Mouse (Mus musculus) limb, embryonic 14.5 days (tissue): ENCODE results near the gene Gm28048. TPM values are rescaled to one million over a fixed set of nuclear protein-coding genes. Genes with fewer than 3 reads are reported as not detected.

ENCODE experiments used
- ATAC-seq: fragments of 200-750 bp; cut with Nextera tagmentation; 2 replicates; pipeline ENCODE4 v1.8.0; 2017; ENCODE audit warnings: low read depth, moderate number of reproducible peaks, moderate TSS enrichment; ENCODE audit not compliant: low FRiP score
- DNase-seq: peaks from one replicate; pipeline ENCODE4 v3.0.0-alpha.2; 2015; ENCODE audit warnings: low spot score
- H3K27ac ChIP-seq: fragments of 300-500 bp; sonication (generic); replicated peaks from 2 replicates; pipeline ENCODE4 v1.5.1; 2014; ENCODE audit warnings: low read depth, mild to moderate bottlenecking, low read length, moderate library complexity, mixed read lengths
- H3K27me3 ChIP-seq: fragments of 300-500 bp; sonication (generic); 2 replicates; pipeline ENCODE4 v1.6.1; 2014; ENCODE audit warnings: low read length, mixed read lengths; ENCODE audit not compliant: control insufficient read depth, insufficient read depth
- H3K36me3 ChIP-seq: fragments of 300-500 bp; sonication (generic); 2 replicates; pipeline ENCODE4 v1.6.1; 2014; ENCODE audit warnings: mild to moderate bottlenecking, low read length, moderate library complexity, mixed read lengths; ENCODE audit not compliant: control insufficient read depth, insufficient read depth
- H3K4me1 ChIP-seq: fragments of 300-500 bp; sonication (generic); 2 replicates; pipeline ENCODE4 v1.6.1; 2014; ENCODE audit warnings: antibody characterized with exemption, low read length, mixed read lengths; ENCODE audit not compliant: control insufficient read depth, insufficient read depth
- H3K4me2 ChIP-seq: fragments of 300-500 bp; sonication (generic); replicated peaks from 2 replicates; pipeline ENCODE4 v1.6.1; 2014; ENCODE audit warnings: low read depth, mild to moderate bottlenecking, low read length, moderate library complexity; ENCODE audit not compliant: severe bottlenecking
- H3K4me3 ChIP-seq: fragments of 300-500 bp; sonication (generic); replicated peaks from 2 replicates; pipeline ENCODE4 v1.5.1; 2014; ENCODE audit warnings: low read length
- H3K9ac ChIP-seq: fragments of 300-500 bp; sonication (generic); 2 replicates; pipeline ENCODE4 v1.6.1; 2014; ENCODE audit warnings: mild to moderate bottlenecking, low read depth, low read length, moderate library complexity; ENCODE audit not compliant: severe bottlenecking
- H3K9me3 ChIP-seq: fragments of 300-500 bp; sonication (generic); 2 replicates; pipeline ENCODE4 v1.6.1; 2016; ENCODE audit warnings: low read length; ENCODE audit not compliant: control insufficient read depth
- POLR2A ChIP-seq: fragments of 200-500 bp; IDR thresholded peaks from 2 replicates; pipeline ENCODE4 v1.8.0; 2012; ENCODE audit warnings: inconsistent platforms, mild to moderate bottlenecking, moderate library complexity, borderline replicate concordance; ENCODE audit not compliant: insufficient read depth, insufficient read length; ENCODE audit errors: extremely low read depth
- WGBS: fragments of 180-500 bp; shearing (Covaris S2); extraction: QIAGEN DNeasy Blood & Tissue Kit; methylation state at CpG from one replicate; pipeline ENCODE4 v1.1.7; 2014; 5-methylcytosine and 5-hydroxymethylcytosine counted together
- polyA plus RNA-seq, 2 experiments: library from polyadenylated mRNA; depleted of rRNA in 1 of 2; stranded (reverse) in 1 of 2; unstranded in 1 of 2; fragments of >200 nt; fragmentation: Nextera tagmentation in 1 of 2; extraction: Ambion mirVana in 1 of 2; gene quantifications; 2 replicates each; pipeline versions ENCODE4 v1.2.1 to v1.2.3; 2012 to 2014

Gene Gm28048
- polyA plus RNA-seq, 2 experiments, result 2.4 to 10.4 TPM

DNA sequence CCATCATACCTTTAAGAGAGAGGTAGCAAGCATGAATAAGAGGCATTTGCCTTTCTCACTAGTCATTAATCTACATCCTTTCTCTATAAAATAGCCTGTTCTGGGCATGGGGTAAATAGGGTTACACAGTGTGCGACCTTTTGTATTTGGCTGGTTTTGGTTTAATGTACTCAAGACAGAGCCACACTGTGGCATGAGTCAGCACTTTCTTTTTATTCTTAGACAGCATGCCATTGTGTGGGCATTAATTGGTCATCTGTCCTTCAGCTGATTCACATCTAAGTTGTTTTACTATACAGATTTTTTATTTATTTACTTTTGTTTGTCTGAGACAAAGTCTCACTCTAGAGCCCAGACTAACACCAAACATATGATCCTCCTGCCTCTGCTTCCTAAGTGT lies 189.7 kb downstream of the Gm28048 start:
- no peaks in the 10 kb centered on the region for H3K4me1 ChIP-seq
- 97% methylated on average over 1 of the region's 1 CpGs for WGBS
- ATAC-seq, result no peak

DNA sequence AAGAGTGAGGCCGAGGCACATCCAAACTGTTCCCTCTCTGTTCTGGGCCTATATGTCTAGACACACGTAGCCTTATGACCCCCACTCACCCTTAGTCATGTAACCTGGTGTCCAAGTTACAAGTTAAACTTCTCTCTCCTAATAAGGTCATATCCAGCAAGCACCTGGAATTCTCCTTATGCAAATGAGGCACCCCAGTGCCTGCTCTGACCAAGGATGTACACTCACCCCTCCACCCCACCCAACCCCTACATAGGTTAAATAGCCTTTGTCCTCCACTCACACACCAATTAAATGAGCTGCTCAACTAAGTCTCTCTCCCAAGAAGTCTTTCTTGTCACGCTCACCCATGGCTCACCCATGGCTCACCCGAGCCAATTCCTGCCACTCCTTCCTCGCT lies 190.2 kb downstream of the Gm28048 start:
- Histone ChIP-seq H3K4me3 (no peak overlapping the region), H3K27ac (no peak overlapping the region), H3K4me2 (no peak overlapping the region), H3K4me1 (no peaks in the 10 kb centered on the region), H3K9ac (no peak overlapping the region), H3K27me3 (no peaks in the 10 kb centered on the region), H3K36me3 (no peaks in the 10 kb centered on the region), H3K9me3 (no peaks in the 10 kb centered on the region)
- DNase-seq (no peak), ATAC-seq (no peak)
- 84% methylated on average over 5 of the region's 5 CpGs for WGBS
- no peak for TF ChIP-seq POLR2A

More for the DNA sequence above, 189.7 kb downstream of the Gm28048 start:
- Histone ChIP-seq H3K9ac (no peak overlapping the region), H3K9me3 (no peaks in the 10 kb centered on the region), H3K4me2 (no peak overlapping the region), H3K27me3 (no peaks in the 10 kb centered on the region), H3K36me3 (no peaks in the 10 kb centered on the region), H3K27ac (no peak overlapping the region), H3K4me3 (no peak overlapping the region)
- TF ChIP-seq POLR2A, result no peak
- no peak for DNase-seq

DNA sequence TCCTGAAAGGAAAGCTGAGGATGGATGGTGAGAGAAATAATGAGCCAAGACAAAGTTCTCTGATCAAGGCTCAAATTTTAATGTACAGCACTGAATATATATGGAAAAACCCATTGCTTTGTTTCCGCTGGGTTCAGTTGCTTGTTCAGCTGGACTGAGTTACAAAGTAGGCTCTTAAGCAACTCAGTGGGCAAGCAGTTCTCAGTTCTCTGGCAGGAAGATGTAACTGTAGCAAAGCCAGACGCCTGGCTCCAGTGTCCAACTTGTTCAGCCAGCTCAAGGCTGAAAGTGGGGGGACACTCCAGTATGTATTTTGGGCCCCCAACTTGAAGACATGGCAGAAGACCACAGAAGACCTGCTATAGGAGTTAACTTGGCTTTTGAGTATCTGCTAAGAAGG lies 194.1 kb downstream of the Gm28048 start:
- no peak overlapping the region for H3K4me3 ChIP-seq
- no peak overlapping the region for H3K27ac ChIP-seq
- no peaks in the 10 kb centered on the region for H3K4me1 ChIP-seq
- no peaks in the 10 kb centered on the region for H3K27me3 ChIP-seq
- H3K9me3 ChIP-seq, result no peaks in the 10 kb centered on the region
- H3K36me3 ChIP-seq, result no peaks in the 10 kb centered on the region
- ATAC-seq (no peak), DNase-seq (no peak)
- 80% methylated on average over 2 of the region's 2 CpGs for WGBS
- no peak for TF ChIP-seq POLR2A
- H3K9ac ChIP-seq, result no peak overlapping the region
- no peak overlapping the region for H3K4me2 ChIP-seq

Other genes starting within 250 kb of the Gm28048 start
- 6.2 and 6.7 TPM in 2 replicates for gene B3gnt2, start 121.1 kb downstream of the Gm28048 start, polyA plus RNA-seq (2012; rRNA removed)
- gene B3gnt2, start 121.1 kb downstream of the Gm28048 start, polyA plus RNA-seq (2014; fragmentation: Nextera tagmentation; extraction: Ambion mirVana), result 9.3 and 9.7 TPM in 2 replicates
- 4.4 and 8.1 TPM in 2 replicates for gene Zrsr1, start 10.1 kb downstream of the Gm28048 start, polyA plus RNA-seq (2012; rRNA removed)
- 2.5 and 3.2 TPM in 2 replicates for gene Zrsr1, start 10.1 kb downstream of the Gm28048 start, polyA plus RNA-seq (2014; fragmentation: Nextera tagmentation; extraction: Ambion mirVana)
- gene Commd1, start 292 bp upstream of the Gm28048 start, polyA plus RNA-seq (2012; rRNA removed), result 45.1 and 89.7 TPM in 2 replicates
- gene Commd1, start 292 bp upstream of the Gm28048 start, polyA plus RNA-seq (2014; fragmentation: Nextera tagmentation; extraction: Ambion mirVana), result 367 and 372 TPM in 2 replicates
- gene Cct4, start 8.4 kb upstream of the Gm28048 start, polyA plus RNA-seq (2012; rRNA removed), result 114 and 153 TPM in 2 replicates
- gene Cct4, start 8.4 kb upstream of the Gm28048 start, polyA plus RNA-seq (2014; fragmentation: Nextera tagmentation; extraction: Ambion mirVana), result 267 and 270 TPM in 2 replicates
- 3.2 and 4.4 TPM in 2 replicates for gene Fam161a, start 25.4 kb upstream of the Gm28048 start, polyA plus RNA-seq (2012; rRNA removed)
- gene Fam161a, start 25.4 kb upstream of the Gm28048 start, polyA plus RNA-seq (2014; fragmentation: Nextera tagmentation; extraction: Ambion mirVana), result 2.3 and 5.8 TPM in 2 replicates